Mouse (Mus musculus): Measurements from ENCODE around the gene Mei1. TPM values are rescaled to one million over a fixed set of nuclear protein-coding genes. Genes with fewer than 3 reads are reported as not detected.

Mei1 gene
- polyA plus RNA-seq, 1 experiment from 2014 or later, result not detected

- Histone ChIP-seq H3K27me3 (ENCODE audit: low read depth, poor library complexity, severe bottlenecking) (no peaks in the 10 kb centered on the region), H3K4me3 (no peak overlapping the region), H3K27ac (no peak overlapping the region), H3K9me3 (replicated peaks) (no peaks in the 10 kb centered on the region), H3K36me3 (peaks cover 99% of the 10 kb centered on the region), H3K4me1 (no peaks in the 10 kb centered on the region)
- no peak for DNase-seq (ENCODE audit: low spot score)
- 96% methylated on average over 9 of the region's 9 CpGs for WGBS
Measured at GRCm38 (mm10) chr15:82175091-82175490, 105.3 kb downstream of the Mei1 start.

Other genes starting within 250 kb of the Mei1 start
- 18.3 and 19.8 TPM in 2 replicates for gene Tob2, start 211.2 kb upstream of the Mei1 start, polyA plus RNA-seq (2016; fragmentation: Nextera tagmentation; extraction: Ambion mirVana)
- gene Phf5a, start 198.1 kb upstream of the Mei1 start, polyA plus RNA-seq (2016; fragmentation: Nextera tagmentation; extraction: Ambion mirVana), result 256 and 300 TPM in 2 replicates
- gene Aco2, start 197.7 kb upstream of the Mei1 start, polyA plus RNA-seq (2016; fragmentation: Nextera tagmentation; extraction: Ambion mirVana), result 170 and 172 TPM in 2 replicates
- 75.5 and 86.6 TPM in 2 replicates for gene Polr3h, start 143.8 kb upstream of the Mei1 start, polyA plus RNA-seq (2016; fragmentation: Nextera tagmentation; extraction: Ambion mirVana)
- gene Csdc2, start 133.2 kb upstream of the Mei1 start, polyA plus RNA-seq (2016; fragmentation: Nextera tagmentation; extraction: Ambion mirVana), result 3.7 and 5.7 TPM in 2 replicates
- 18.1 and 21.1 TPM in 2 replicates for gene Pmm1, start 109.1 kb upstream of the Mei1 start, polyA plus RNA-seq (2016; fragmentation: Nextera tagmentation; extraction: Ambion mirVana)
- not detected in 2 replicates for gene 1700029P11Rik, start 89.5 kb upstream of the Mei1 start, polyA plus RNA-seq (2016; fragmentation: Nextera tagmentation; extraction: Ambion mirVana)
- gene Xrcc6, start 82.2 kb upstream of the Mei1 start, polyA plus RNA-seq (2016; fragmentation: Nextera tagmentation; extraction: Ambion mirVana), result 112 and 113 TPM in 2 replicates
- 33.7 and 40.3 TPM in 2 replicates for gene Desi1, start 36.1 kb upstream of the Mei1 start, polyA plus RNA-seq (2016; fragmentation: Nextera tagmentation; extraction: Ambion mirVana)
- gene Snu13, start 22.4 kb upstream of the Mei1 start, polyA plus RNA-seq (2016; fragmentation: Nextera tagmentation; extraction: Ambion mirVana), result 379 and 421 TPM in 2 replicates
- gene 4930407I10Rik, start 10.8 kb upstream of the Mei1 start, polyA plus RNA-seq (2016; fragmentation: Nextera tagmentation; extraction: Ambion mirVana), result not detected in 2 replicates
- 22.8 and 23.6 TPM in 2 replicates for gene Ccdc134, start 57.9 kb downstream of the Mei1 start, polyA plus RNA-seq (2016; fragmentation: Nextera tagmentation; extraction: Ambion mirVana)
- gene Srebf2, start 77.2 kb downstream of the Mei1 start, polyA plus RNA-seq (2016; fragmentation: Nextera tagmentation; extraction: Ambion mirVana), result 182 and 190 TPM in 2 replicates
- 0.15 TPM in 1 of 2 replicates, not detected in the other for gene Shisa8, start 142.8 kb downstream of the Mei1 start, polyA plus RNA-seq (2016; fragmentation: Nextera tagmentation; extraction: Ambion mirVana)
- gene Tnfrsf13c, start 154.4 kb downstream of the Mei1 start, polyA plus RNA-seq (2016; fragmentation: Nextera tagmentation; extraction: Ambion mirVana), result 0.15 and 0.33 TPM in 2 replicates
- 83.9 and 86.0 TPM in 2 replicates for gene Cenpm, start 174.8 kb downstream of the Mei1 start, polyA plus RNA-seq (2016; fragmentation: Nextera tagmentation; extraction: Ambion mirVana)
- gene 1500009C09Rik, start 182.4 kb downstream of the Mei1 start, polyA plus RNA-seq (2016; fragmentation: Nextera tagmentation; extraction: Ambion mirVana), result not detected in 2 replicates
- gene Sept3, start 204.9 kb downstream of the Mei1 start, polyA plus RNA-seq (2016; fragmentation: Nextera tagmentation; extraction: Ambion mirVana), result 32.9 and 41.5 TPM in 2 replicates
- 0.16 and 0.38 TPM in 2 replicates for gene Wbp2nl, start 229.0 kb downstream of the Mei1 start, polyA plus RNA-seq (2016; fragmentation: Nextera tagmentation; extraction: Ambion mirVana)

Data from limb, embryonic 10.5 days (tissue).